Mouse (Mus musculus) megakaryocyte progenitor cell, adult 5-6 weeks (primary cell): ENCODE results near the gene Zfp750. TPM values are rescaled to one million over a fixed set of nuclear protein-coding genes. Genes with fewer than 3 reads are reported as not detected.
A peak's percentile ranks its signal among the peaks of the same experiment; 100 is the strongest.

ENCODE experiments used
- ATAC-seq: replicated peaks from 2 replicates; pipeline ENCODE4 v1.8.0; 2016; ENCODE audit warnings: mild to moderate bottlenecking, moderate TSS enrichment, inconsistent platforms; ENCODE audit not compliant: poor library complexity
- total RNA-seq, 2 experiments: library from RNA; stranded (forward) in 1 of 2; stranded (reverse) in 1 of 2; fragments of 157-497, 149-512 nt in 1 of 2; fragments of 200-1000 nt in 1 of 2; gene quantifications; 2 replicates each; pipeline versions ENCODE4 v1.2.3 to v1.2.4; 2015 to 2017

Gene Zfp750
- not detected in 2 replicates for total RNA-seq (2015)
- 0.14 TPM in 1 of 2 replicates, not detected in the other for total RNA-seq (2017)

- ATAC-seq = no peak
Observed at GRCm38 (mm10) chr11:121519131-121519530, at the start of gene Zfp750. Zfp750 (minus strand) TSS chr11:121519333.

- ATAC-seq = no peak
Observed at GRCm38 (mm10) chr11:121564265-121564664, 45.1 kb upstream of the Zfp750 start.

GRCm38 (mm10) chr11:121563312-121563711 is 44.2 kb upstream of the Zfp750 start:
- ATAC-seq = no peak

GRCm38 (mm10) chr11:121560294-121560663 is 41.1 kb upstream of the Zfp750 start:
- peak; percentile 76 for ATAC-seq

- peak; percentile 80 for ATAC-seq
Observed at GRCm38 (mm10) chr11:121559527-121560293, 40.6 kb upstream of the Zfp750 start.

- ATAC-seq = no peak
Observed at GRCm38 (mm10) chr11:121558522-121558921, 39.4 kb upstream of the Zfp750 start.

- no peak for ATAC-seq
Observed at GRCm38 (mm10) chr11:121557946-121558345, 38.8 kb upstream of the Zfp750 start.

- no peak for ATAC-seq
Observed at GRCm38 (mm10) chr11:121556727-121557126, 37.6 kb upstream of the Zfp750 start.

GRCm38 (mm10) chr11:121553458-121553857 is 34.3 kb upstream of the Zfp750 start:
- no peak for ATAC-seq

- no peak for ATAC-seq
Observed at GRCm38 (mm10) chr11:121552846-121553457, 33.8 kb upstream of the Zfp750 start.

GRCm38 (mm10) chr11:121552167-121552566 is 33.0 kb upstream of the Zfp750 start:
- peak; percentile 10; the same call in 1 of the 2 replicates for ATAC-seq

- ATAC-seq = no peak
Observed at GRCm38 (mm10) chr11:121551206-121551799, 32.2 kb upstream of the Zfp750 start.

GRCm38 (mm10) chr11:121549843-121550647 is 30.9 kb upstream of the Zfp750 start:
- no peak for ATAC-seq

GRCm38 (mm10) chr11:121548996-121549842 is 30.1 kb upstream of the Zfp750 start:
- peak; percentile 62 for ATAC-seq

- ATAC-seq = peak; percentile 40
Observed at GRCm38 (mm10) chr11:121547925-121548324, 28.8 kb upstream of the Zfp750 start.

- ATAC-seq = no peak
Observed at GRCm38 (mm10) chr11:121547234-121547633, 28.1 kb upstream of the Zfp750 start.

GRCm38 (mm10) chr11:121545398-121546034 is 26.4 kb upstream of the Zfp750 start:
- no peak for ATAC-seq

GRCm38 (mm10) chr11:121544755-121545397 is 25.7 kb upstream of the Zfp750 start:
- ATAC-seq = no peak

GRCm38 (mm10) chr11:121543922-121544321 is 24.8 kb upstream of the Zfp750 start:
- peak; percentile 6; the same call in 1 of the 2 replicates for ATAC-seq
